ENCODE assay signal across 11 mouse cellular contexts in the genomic region with DNA sequence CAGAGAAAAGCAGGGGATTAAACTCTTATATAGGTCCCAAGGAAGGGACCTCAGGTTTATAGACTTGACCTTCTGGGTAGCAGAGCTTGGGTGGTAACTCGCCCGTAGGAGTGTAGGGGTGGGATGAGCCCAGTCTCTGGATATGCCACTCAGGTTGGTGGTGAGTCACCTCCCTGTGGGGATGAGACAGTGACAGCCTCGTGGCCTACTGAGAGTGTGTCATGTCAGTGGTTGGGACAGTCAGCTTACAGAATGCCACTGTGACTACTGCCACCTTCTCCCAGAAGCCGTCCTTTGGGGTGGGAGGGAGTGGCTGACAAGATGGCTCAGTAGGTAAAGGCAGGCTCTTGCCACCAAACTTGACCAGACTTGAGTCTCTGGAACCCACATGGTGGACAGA. TPM values are rescaled to one million over a fixed set of nuclear protein-coding genes. Genes with fewer than 3 reads are reported as not detected.
A peak's percentile ranks its signal among the peaks of the same experiment; 100 is the strongest.
DNase-seq lines count a peak whose midpoint lies in the region; ATAC-seq lines count a peak whose summit lies in the region.
"Had no signal": no experiment of that assay in that cellular context is flagged by ENCODE, and none has a peak within 500 bp of the region (broad histone marks: within the 10 kb centered on the region; RNA-seq: fewer than 3 reads in every experiment).

No protein-coding gene starts in this region.

- no peaks in the 10 kb centered on the region for H3K9me3 ChIP-seq in heart, embryonic 13.5 days
- no peaks in the 10 kb centered on the region for H3K9me3 ChIP-seq in neural tube, embryonic 13.5 days
- no peaks in the 10 kb centered on the region for H3K9me3 ChIP-seq in intestine, embryonic 15.5 days
- H3K9me3 ChIP-seq: G1E had no signal

- no peak for ATAC-seq in heart, embryonic 13.5 days (ENCODE audit: extremely low read depth, insufficient number of reproducible peaks, low FRiP score, low TSS enrichment)
- no peak for ATAC-seq in neural tube, embryonic 13.5 days (ENCODE audit: low read depth)
- no peak for ATAC-seq in intestine, embryonic 15.5 days
- ATAC-seq: inflammation-experienced regulatory T-cells, adult 6 months; liver, postnatal 0 days had no signal

- no peak overlapping the region for H3K4me3 ChIP-seq in heart, embryonic 13.5 days
- no peak overlapping the region for H3K4me3 ChIP-seq in neural tube, embryonic 13.5 days
- no peak overlapping the region for H3K4me3 ChIP-seq in intestine, embryonic 15.5 days (replicated peaks)

- H3K9ac ChIP-seq in heart, embryonic 13.5 days, result peak overlapping the region; percentile 68; the same call in 1 of the 2 replicates
- no peak overlapping the region for H3K9ac ChIP-seq in neural tube, embryonic 13.5 days
- no peak overlapping the region for H3K9ac ChIP-seq in intestine, embryonic 15.5 days
- H3K9ac ChIP-seq: liver, postnatal 0 days had no signal

- intact Hi-C loops in heart, postnatal 25 days (cut with DNase I), result no loop called here

- H3K27ac ChIP-seq in heart, embryonic 13.5 days (replicated peaks), result peak overlapping the region; percentile 96
- H3K27ac ChIP-seq in neural tube, embryonic 13.5 days (replicated peaks), result peak overlapping the region; percentile 85; the same call in 1 of the 2 replicates
- peak overlapping the region; percentile 67; the same call in 1 of the 2 replicates for H3K27ac ChIP-seq in intestine, embryonic 15.5 days

- peaks cover 20% of the 10 kb centered on the region for H3K36me3 ChIP-seq in heart, embryonic 13.5 days
- H3K36me3 ChIP-seq in neural tube, embryonic 13.5 days, result peaks cover 26% of the 10 kb centered on the region
- no peaks in the 10 kb centered on the region for H3K36me3 ChIP-seq in intestine, embryonic 15.5 days

- H3K4me2 ChIP-seq in heart, embryonic 13.5 days, result no peak overlapping the region
- H3K4me2 ChIP-seq in neural tube, embryonic 13.5 days, result no peak overlapping the region
- no peak overlapping the region for H3K4me2 ChIP-seq in intestine, embryonic 15.5 days (replicated peaks)

- no peak for DNase-seq in heart, postnatal 25 days (ENCODE audit: low spot score)
- DNase-seq in neural tube, embryonic 10.5 days (ENCODE audit: extremely low spot score, low spot score), result no peak
- DNase-seq in yolk sac, embryonic 10.5 days (ENCODE audit: low spot score), result no peak
- no peak for DNase-seq in testis, postnatal 14 days (ENCODE audit: low spot score)
- DNase-seq: liver, postnatal 0 days; thymus, postnatal 36 days had no signal

- H3K27me3 ChIP-seq in heart, embryonic 13.5 days (replicated peaks), result no peaks in the 10 kb centered on the region
- no peaks in the 10 kb centered on the region for H3K27me3 ChIP-seq in neural tube, embryonic 13.5 days
- no peaks in the 10 kb centered on the region for H3K27me3 ChIP-seq in intestine, embryonic 15.5 days (replicated peaks)

- peaks cover 79% of the 10 kb centered on the region for H3K4me1 ChIP-seq in heart, embryonic 13.5 days
- H3K4me1 ChIP-seq in neural tube, embryonic 13.5 days (replicated peaks), result peaks cover 38% of the 10 kb centered on the region
- peaks cover 41% of the 10 kb centered on the region for H3K4me1 ChIP-seq in intestine, embryonic 15.5 days (replicated peaks)

- 78% methylated on average over 4 of the region's 4 CpGs for WGBS in heart, embryonic 13.5 days
- WGBS in neural tube, embryonic 13.5 days, result 84% methylated on average over 4 of the region's 4 CpGs
- WGBS in intestine, embryonic 15.5 days, result 79% methylated on average over 4 of the region's 4 CpGs

RNA-seq across cellular contexts. Expression of a gene that starts 8.5 kb away (rescaled TPM):
- 7.8 and 8.3 TPM in 2 replicates for polyA plus RNA-seq in heart, embryonic 13.5 days (2015; fragmentation: Nextera tagmentation; extraction: Ambion mirVana)
- 1 to 10 TPM; 4.4 to 5.7 TPM for total RNA-seq in heart, postnatal 25 days (2021)
- polyA plus RNA-seq in neural tube, embryonic 13.5 days (2015; fragmentation: Nextera tagmentation; extraction: Ambion mirVana), result 7.2 and 8.5 TPM in 2 replicates
- 12.6 and 16.4 TPM in 2 replicates for polyA plus RNA-seq in intestine, embryonic 15.5 days (2015; fragmentation: Nextera tagmentation; extraction: Ambion mirVana)

RNA-seq across cellular contexts. Expression of a gene that starts 14.3 kb away (rescaled TPM):
- polyA plus RNA-seq in heart, embryonic 13.5 days (2015; fragmentation: Nextera tagmentation; extraction: Ambion mirVana), result 279 and 320 TPM in 2 replicates
- 10 to 100 TPM; 91.2 to 98.8 TPM for total RNA-seq in heart, postnatal 25 days (2021)
- 1,774 and 1,823 TPM in 2 replicates for polyA plus RNA-seq in neural tube, embryonic 13.5 days (2015; fragmentation: Nextera tagmentation; extraction: Ambion mirVana)
- 765 and 774 TPM in 2 replicates for polyA plus RNA-seq in intestine, embryonic 15.5 days (2015; fragmentation: Nextera tagmentation; extraction: Ambion mirVana)
- polyA plus RNA-seq: G1E had no signal

RNA-seq across cellular contexts. Expression of a gene that starts 26.7 kb away (rescaled TPM):
- 35.4 and 41.6 TPM in 2 replicates for polyA plus RNA-seq in heart, embryonic 13.5 days (2015; fragmentation: Nextera tagmentation; extraction: Ambion mirVana)
- total RNA-seq in heart, postnatal 25 days (2021), result 10 to 100 TPM; 19.4 to 21.2 TPM
- 57.6 and 66.2 TPM in 2 replicates for polyA plus RNA-seq in neural tube, embryonic 13.5 days (2015; fragmentation: Nextera tagmentation; extraction: Ambion mirVana)
- polyA plus RNA-seq in intestine, embryonic 15.5 days (2015; fragmentation: Nextera tagmentation; extraction: Ambion mirVana), result 46.7 and 48.7 TPM in 2 replicates

RNA-seq across cellular contexts. Expression of a gene that starts 26.7 kb away (rescaled TPM):
- polyA plus RNA-seq in heart, embryonic 13.5 days (2015; fragmentation: Nextera tagmentation; extraction: Ambion mirVana), result 41.0 and 45.5 TPM in 2 replicates
- 10 to 100 TPM; 32.1 to 36.4 TPM for total RNA-seq in heart, postnatal 25 days (2021)
- 52.0 and 59.1 TPM in 2 replicates for polyA plus RNA-seq in neural tube, embryonic 13.5 days (2015; fragmentation: Nextera tagmentation; extraction: Ambion mirVana)
- 50.1 and 51.8 TPM in 2 replicates for polyA plus RNA-seq in intestine, embryonic 15.5 days (2015; fragmentation: Nextera tagmentation; extraction: Ambion mirVana)
